Mouse (Mus musculus): ENCODE measurements at regions not wholly inside any gene's neighbourhood (a gene's known extent, or its start where the extent isn't known, plus 50 kb on each side); places are given as distances from the start of the nearest gene placed in this dataset.

GRCm38 (mm10) chr16:76725991-76726390 is 287.5 kb upstream of the Usp25 start:
- no peak for DNase-seq (ENCODE audit: extremely low read depth, insufficient read length, low spot score)

- DNase-seq (ENCODE audit: extremely low read depth, insufficient read length, low spot score): no peak
Observed at GRCm38 (mm10) chr16:76725271-76725670, 288.2 kb upstream of the Usp25 start.

- no peak for DNase-seq (ENCODE audit: extremely low read depth, insufficient read length, low spot score)
Observed at GRCm38 (mm10) chr16:76718809-76719208, 294.7 kb upstream of the Usp25 start.

GRCm38 (mm10) chr16:76718147-76718546 is 295.4 kb upstream of the Usp25 start:
- DNase-seq (ENCODE audit: extremely low read depth, insufficient read length, low spot score): no peak

GRCm38 (mm10) chr16:76694913-76695312 is 318.6 kb upstream of the Usp25 start:
- DNase-seq (ENCODE audit: extremely low read depth, insufficient read length, low spot score): no peak

- DNase-seq (ENCODE audit: extremely low read depth, insufficient read length, low spot score): no peak
Observed at GRCm38 (mm10) chr16:76687735-76688447, 314.3 kb upstream of the Nrip1 start.

GRCm38 (mm10) chr16:76685562-76685961 is 311.9 kb upstream of the Nrip1 start:
- DNase-seq (ENCODE audit: extremely low read depth, insufficient read length, low spot score): no peak

- DNase-seq (ENCODE audit: extremely low read depth, insufficient read length, low spot score): no peak
Observed at GRCm38 (mm10) chr16:76680061-76680911, 306.7 kb upstream of the Nrip1 start.

- no peak for DNase-seq (ENCODE audit: extremely low read depth, insufficient read length, low spot score)
Observed at GRCm38 (mm10) chr16:76678885-76679284, 305.3 kb upstream of the Nrip1 start.

GRCm38 (mm10) chr16:76669795-76670194 is 296.2 kb upstream of the Nrip1 start:
- DNase-seq (ENCODE audit: extremely low read depth, insufficient read length, low spot score): no peak

GRCm38 (mm10) chr16:76667046-76667445 is 293.4 kb upstream of the Nrip1 start:
- DNase-seq (ENCODE audit: extremely low read depth, insufficient read length, low spot score): no peak

- DNase-seq (ENCODE audit: extremely low read depth, insufficient read length, low spot score): no peak
Observed at GRCm38 (mm10) chr16:76655106-76655505, 281.5 kb upstream of the Nrip1 start.

GRCm38 (mm10) chr16:76644281-76644680 is 270.7 kb upstream of the Nrip1 start:
- no peak for DNase-seq (ENCODE audit: extremely low read depth, insufficient read length, low spot score)

- DNase-seq (ENCODE audit: extremely low read depth, insufficient read length, low spot score): no peak
Observed at GRCm38 (mm10) chr16:76643801-76644200, 270.2 kb upstream of the Nrip1 start.

- no peak for DNase-seq (ENCODE audit: extremely low read depth, insufficient read length, low spot score)
Observed at GRCm38 (mm10) chr16:76635169-76635568, 261.5 kb upstream of the Nrip1 start.

- no peak for DNase-seq (ENCODE audit: extremely low read depth, insufficient read length, low spot score)
Observed at GRCm38 (mm10) chr16:76634196-76634698, 260.6 kb upstream of the Nrip1 start.

- DNase-seq (ENCODE audit: extremely low read depth, insufficient read length, low spot score): no peak
Observed at GRCm38 (mm10) chr16:76626142-76626541, 252.5 kb upstream of the Nrip1 start.

- DNase-seq (ENCODE audit: extremely low read depth, insufficient read length, low spot score): no peak
Observed at GRCm38 (mm10) chr16:76621715-76622114, 248.1 kb upstream of the Nrip1 start.

GRCm38 (mm10) chr16:76618295-76618694 is 244.7 kb upstream of the Nrip1 start:
- DNase-seq (ENCODE audit: extremely low read depth, insufficient read length, low spot score): no peak

- no peak for DNase-seq (ENCODE audit: extremely low read depth, insufficient read length, low spot score)
Observed at GRCm38 (mm10) chr16:76611061-76611460, 237.4 kb upstream of the Nrip1 start.

- DNase-seq (ENCODE audit: extremely low read depth, insufficient read length, low spot score): no peak
Observed at GRCm38 (mm10) chr16:76604914-76605313, 231.3 kb upstream of the Nrip1 start.

GRCm38 (mm10) chr16:76603846-76604258 is 230.2 kb upstream of the Nrip1 start:
- DNase-seq (ENCODE audit: extremely low read depth, insufficient read length, low spot score): no peak
